Mouse (Mus musculus): Measurements from ENCODE around the gene Fgf22. TPM values are rescaled to one million over a fixed set of nuclear protein-coding genes. Genes with fewer than 3 reads are reported as not detected.

The Fgf22 gene
- total and polyA plus RNA-seq, 2 experiments from 2014 or later = 1.0 to 1.7 TPM

- no peaks in the 10 kb centered on the region for H3K36me3 ChIP-seq (ENCODE audit: insufficient read depth)
- no peak overlapping the region for H3K27ac ChIP-seq (ENCODE audit: low read depth, low read length)
- H3K27me3 ChIP-seq (ENCODE audit: insufficient read depth, low read length) = peaks cover 12% of the 10 kb centered on the region
- WGBS = 3% methylated on average over 54 of the region's 55 CpGs
- DNase-seq = peak; percentile 96
- H3K9ac ChIP-seq = peak overlapping the region; percentile 49
- no peaks in the 10 kb centered on the region for H3K4me1 ChIP-seq (ENCODE audit: insufficient read depth)
- no peaks in the 10 kb centered on the region for H3K9me3 ChIP-seq (ENCODE audit: low read length)
- ATAC-seq = peak; percentile 94
- peak; percentile 93 for TF ChIP-seq CTCF (IDR thresholded peaks at IDR 0.05; ENCODE audit: low read depth)
- H3K4me3 ChIP-seq (ENCODE audit: low read depth, low read length) = peak overlapping the region; percentile 50
- H3K4me2 ChIP-seq (ENCODE audit: low read depth) = peak overlapping the region; percentile 82
Observed at GRCm38 (mm10) chr10:79779784-79780663, 25.1 kb downstream of the Fgf22 start.

GRCm38 (mm10) chr10:79780664-79781015 is 25.8 kb downstream of the Fgf22 start:
- DNase-seq (no peak), ATAC-seq (peak; percentile 68)
- H3K9me3 ChIP-seq (ENCODE audit: low read length) = no peaks in the 10 kb centered on the region
- no peak for TF ChIP-seq CTCF (IDR thresholded peaks at IDR 0.05; ENCODE audit: low read depth)
- peaks cover 12% of the 10 kb centered on the region for H3K27me3 ChIP-seq (ENCODE audit: insufficient read depth, low read length)
- WGBS = 2% methylated on average over 13 of the region's 13 CpGs
- H3K27ac ChIP-seq (ENCODE audit: low read depth, low read length) = no peak overlapping the region
- peak overlapping the region; percentile 50 for H3K4me3 ChIP-seq (ENCODE audit: low read depth, low read length)
- H3K9ac ChIP-seq = peak overlapping the region; percentile 49
- no peaks in the 10 kb centered on the region for H3K36me3 ChIP-seq (ENCODE audit: insufficient read depth)
- no peaks in the 10 kb centered on the region for H3K4me1 ChIP-seq (ENCODE audit: insufficient read depth)
- peak overlapping the region; percentile 82 for H3K4me2 ChIP-seq (ENCODE audit: low read depth)

GRCm38 (mm10) chr10:79781139-79781538 is 26.3 kb downstream of the Fgf22 start:
- ATAC-seq = no peak
- Histone ChIP-seq H3K27ac (ENCODE audit: low read depth, low read length) (no peak overlapping the region), H3K27me3 (ENCODE audit: insufficient read depth, low read length) (peaks cover 12% of the 10 kb centered on the region), H3K9ac (peak overlapping the region; percentile 49; the same call in 1 of the 2 replicates), H3K36me3 (ENCODE audit: insufficient read depth) (no peaks in the 10 kb centered on the region), H3K9me3 (ENCODE audit: low read length) (no peaks in the 10 kb centered on the region), H3K4me3 (ENCODE audit: low read depth, low read length) (peak overlapping the region; percentile 50), H3K4me2 (ENCODE audit: low read depth) (peak overlapping the region; percentile 82), H3K4me1 (ENCODE audit: insufficient read depth) (no peaks in the 10 kb centered on the region)
- TF ChIP-seq CTCF (IDR thresholded peaks at IDR 0.05; ENCODE audit: low read depth) = no peak
- DNase-seq = no peak
- WGBS = 34% methylated on average over 21 of the region's 21 CpGs

GRCm38 (mm10) chr10:79781956-79782355 is 27.1 kb downstream of the Fgf22 start:
- TF ChIP-seq CTCF (IDR thresholded peaks at IDR 0.05; ENCODE audit: low read depth) = no peak
- H3K27ac ChIP-seq (ENCODE audit: low read depth, low read length) = no peak overlapping the region
- no peaks in the 10 kb centered on the region for H3K9me3 ChIP-seq (ENCODE audit: low read length)
- ATAC-seq (no peak), DNase-seq (no peak)
- H3K4me2 ChIP-seq (ENCODE audit: low read depth) = no peak overlapping the region
- WGBS = 51% methylated on average over 5 of the region's 5 CpGs
- no peak overlapping the region for H3K4me3 ChIP-seq (ENCODE audit: low read depth, low read length)
- no peaks in the 10 kb centered on the region for H3K36me3 ChIP-seq (ENCODE audit: insufficient read depth)
- no peak overlapping the region for H3K9ac ChIP-seq
- no peaks in the 10 kb centered on the region for H3K4me1 ChIP-seq (ENCODE audit: insufficient read depth)
- peaks cover 7% of the 10 kb centered on the region for H3K27me3 ChIP-seq (ENCODE audit: insufficient read depth, low read length)

GRCm38 (mm10) chr10:79783050-79783449 is 28.2 kb downstream of the Fgf22 start:
- Histone ChIP-seq H3K9ac (no peak overlapping the region), H3K9me3 (ENCODE audit: low read length) (no peaks in the 10 kb centered on the region), H3K27ac (ENCODE audit: low read depth, low read length) (no peak overlapping the region), H3K4me1 (ENCODE audit: insufficient read depth) (no peaks in the 10 kb centered on the region), H3K27me3 (ENCODE audit: insufficient read depth, low read length) (no peaks in the 10 kb centered on the region; the same call in 1 of the 2 replicates), H3K4me3 (ENCODE audit: low read depth, low read length) (no peak overlapping the region), H3K36me3 (ENCODE audit: insufficient read depth) (no peaks in the 10 kb centered on the region), H3K4me2 (ENCODE audit: low read depth) (no peak overlapping the region)
- DNase-seq (no peak), ATAC-seq (no peak)
- TF ChIP-seq CTCF (IDR thresholded peaks at IDR 0.05; ENCODE audit: low read depth) = peak; percentile 47
- WGBS = 65% methylated on average over 7 of the region's 7 CpGs

GRCm38 (mm10) chr10:79783920-79784800 is 29.3 kb downstream of the Fgf22 start:
- H3K4me2 ChIP-seq (ENCODE audit: low read depth) = no peak overlapping the region
- TF ChIP-seq CTCF (IDR thresholded peaks at IDR 0.05; ENCODE audit: low read depth) = peak; percentile 50
- 41% methylated on average over 27 of the region's 27 CpGs for WGBS
- no peaks in the 10 kb centered on the region for H3K4me1 ChIP-seq (ENCODE audit: insufficient read depth)
- no peak overlapping the region for H3K9ac ChIP-seq
- H3K36me3 ChIP-seq (ENCODE audit: insufficient read depth) = no peaks in the 10 kb centered on the region
- H3K9me3 ChIP-seq (ENCODE audit: low read length) = no peaks in the 10 kb centered on the region
- ATAC-seq (no peak), DNase-seq (no peak)
- H3K27me3 ChIP-seq (ENCODE audit: insufficient read depth, low read length) = no peaks in the 10 kb centered on the region; the same call in 1 of the 2 replicates
- H3K27ac ChIP-seq (ENCODE audit: low read depth, low read length) = no peak overlapping the region
- no peak overlapping the region for H3K4me3 ChIP-seq (ENCODE audit: low read depth, low read length)
